25 mouse cellular contexts compared by ENCODE assay signal in genomic region chr14:47476266-47476665, GRCm38 (mm10). TPM values are rescaled to one million over a fixed set of nuclear protein-coding genes. Genes with fewer than 3 reads are reported as not detected.
A peak's percentile ranks its signal among the peaks of the same experiment; 100 is the strongest.
DNase-seq lines count a peak whose midpoint lies in the region; ATAC-seq and TF ChIP-seq lines count a peak whose summit lies in the region.
"Had no signal": no experiment of that assay in that cellular context is flagged by ENCODE, and none has a peak within 500 bp of the region (broad histone marks: within the 10 kb centered on the region; RNA-seq: fewer than 3 reads in every experiment).

No protein-coding gene starts in this region.

- WGBS in liver, embryonic 14.5 days (ENCODE audit: insufficient replicate concordance), result 82% methylated on average over 4 of the region's 4 CpGs

- H3K4me3 ChIP-seq in erythroblast, embryonic 14.5 days (replicated peaks), result peak overlapping the region; percentile 99
- H3K4me3 ChIP-seq in left cerebral cortex, adult 2 months, result no peak overlapping the region
- H3K4me3 ChIP-seq in liver, embryonic 14.5 days (ENCODE audit: insufficient read depth in 1 of 2, low read depth in 2 of 2, low read length in 2 of 2), result no peak overlapping the region
- H3K4me3 ChIP-seq: embryonic facial prominence, embryonic 12.5 days; forebrain, embryonic 13.5 days; heart, embryonic 10.5 days; heart, embryonic 15.5 days; hindbrain, embryonic 13.5 days had no signal

- H3K36me3 ChIP-seq in erythroblast, embryonic 14.5 days (ENCODE audit: control insufficient read depth), result peaks cover 68% of the 10 kb centered on the region
- peaks cover 12% of the 10 kb centered on the region for H3K36me3 ChIP-seq in liver, embryonic 14.5 days (replicated peaks; ENCODE audit: control insufficient read depth, insufficient read depth, low read depth)
- H3K36me3 ChIP-seq: embryonic facial prominence, embryonic 12.5 days; heart, embryonic 15.5 days; hindbrain, embryonic 13.5 days had no signal

- peaks cover 63% of the 10 kb centered on the region for H3K4me1 ChIP-seq in erythroblast, embryonic 14.5 days (ENCODE audit: control insufficient read depth)
- H3K4me1 ChIP-seq in liver, embryonic 14.5 days (replicated peaks; ENCODE audit: control insufficient read depth in 2 of 2, insufficient read depth in 2 of 2, low read length in 1 of 2), result peaks cover 19 to 23% of the 10 kb centered on the region in 2 experiments

- H3K9me3 ChIP-seq in erythroblast, embryonic 14.5 days (ENCODE audit: control insufficient read depth, low read length), result no peaks in the 10 kb centered on the region
- H3K9me3 ChIP-seq in liver, embryonic 14.5 days (ENCODE audit: control insufficient read depth, low read length), result no peaks in the 10 kb centered on the region
- H3K9me3 ChIP-seq: embryonic facial prominence, embryonic 12.5 days; forebrain, embryonic 13.5 days; G1E; heart, embryonic 10.5 days; heart, embryonic 15.5 days; hindbrain, embryonic 13.5 days had no signal

- TF ChIP-seq EP300 in liver, embryonic 14.5 days (IDR thresholded peaks at IDR 0.05; ENCODE audit: low read depth), result no peak

- H3K9ac ChIP-seq in liver, embryonic 14.5 days (replicated peaks), result no peak overlapping the region
- H3K9ac ChIP-seq: embryonic facial prominence, embryonic 12.5 days; forebrain, embryonic 13.5 days; forebrain, postnatal 0 days; heart, embryonic 15.5 days; hindbrain, embryonic 13.5 days had no signal

- ATAC-seq in erythroblast, adult 5-6 weeks (replicated peaks; ENCODE audit: low FRiP score, poor library complexity, severe bottlenecking), result no peak
- ATAC-seq in liver, embryonic 14.5 days (ENCODE audit: insufficient read depth), result no peak
- ATAC-seq: CD4-positive, CD25-positive, alpha-beta regulatory T cell, adult 4 months; forebrain, embryonic 13.5 days; forebrain, postnatal 0 days had no signal

- H3K4me2 ChIP-seq in liver, embryonic 14.5 days (ENCODE audit: low read depth), result 0 out of 2 replicates have a peak overlapping the region, but pooled peaks have one; percentile 15
- H3K4me2 ChIP-seq: embryonic facial prominence, embryonic 12.5 days; forebrain, embryonic 13.5 days; heart, embryonic 15.5 days; hindbrain, embryonic 13.5 days had no signal

- TF ChIP-seq CTCF in left cerebral cortex, adult 2 months (IDR thresholded peaks at IDR 0.05), result no peak
- no peak for TF ChIP-seq CTCF in liver, embryonic 14.5 days (IDR thresholded peaks at IDR 0.05; ENCODE audit: low read depth)

- H3K27ac ChIP-seq in left cerebral cortex, adult 2 months, result peak overlapping the region; percentile 57; the same call in 1 of the 2 replicates
- H3K27ac ChIP-seq in liver, embryonic 14.5 days, result no peak overlapping the region
- H3K27ac ChIP-seq: embryonic facial prominence, embryonic 12.5 days; forebrain, embryonic 13.5 days; heart, embryonic 10.5 days; heart, embryonic 15.5 days; hindbrain, embryonic 13.5 days had no signal

- DNase-seq in left cerebral cortex, adult 2 months (ENCODE audit: extremely low spot score in 1 of 2, low spot score in 2 of 2), result no peak
- no peak for DNase-seq in left cerebral cortex, adult 9 months (ENCODE audit: low spot score in 2 of 2)
- DNase-seq in liver, embryonic 14.5 days (ENCODE audit: low read depth in 3 of 3, low spot score in 3 of 3), result no peak
- DNase-seq in liver, result no peak
- DNase-seq in brain, adult 2 months (ENCODE audit: low read depth, low spot score), result peak; percentile 68
- DNase-seq: adrenal gland, adult 8-10 months; adrenal gland, postnatal 36 days; B cell, adult 2 months; cerebellum, adult 11 months; cerebellum, adult 9-10 months; cerebellum, postnatal 25 days; forebrain, postnatal 0 days; gastrocnemius, postnatal 36 days; heart, adult 11 months; heart, postnatal 14 days had no signal

- intact Hi-C loops in left cerebral cortex, adult 2 months (cut with DNase I), result no loop called here

- no peaks in the 10 kb centered on the region for H3K27me3 ChIP-seq in erythroblast, embryonic 14.5 days (ENCODE audit: control insufficient read depth)
- no peaks in the 10 kb centered on the region for H3K27me3 ChIP-seq in liver, embryonic 14.5 days (ENCODE audit: control insufficient read depth, insufficient read depth, low read length)
- H3K27me3 ChIP-seq: embryonic facial prominence, embryonic 12.5 days; forebrain, embryonic 13.5 days; heart, embryonic 15.5 days; hindbrain, embryonic 13.5 days had no signal

RNA-seq across cellular contexts. Expression of gene Fbxo34, which starts 26.0 kb away (rescaled TPM):
- 5.5 and 7.0 TPM in 2 replicates for polyA plus RNA-seq in erythroblast, embryonic 14.5 days (2012)
- total RNA-seq in erythroblast, adult 5-6 weeks (2015; ENCODE audit: low replicate concordance), result 153 and 163 TPM in 2 replicates
- total RNA-seq in erythroblast, adult 5-6 weeks (2017; ENCODE audit: low replicate concordance), result 302 and 381 TPM in 2 replicates
- total RNA-seq in left cerebral cortex, adult 2 months (2021), result 100 to 1,000 TPM in 1 of 2 experiments, 10 to 100 TPM in 1; 86.6 to 110 TPM
- polyA plus RNA-seq in liver, embryonic 14.5 days (2012; rRNA removed), result 20.2 and 24.4 TPM in 2 replicates
- polyA plus RNA-seq in liver, embryonic 14.5 days (2014; fragmentation: Nextera tagmentation; extraction: Ambion mirVana), result 33.4 and 37.1 TPM in 2 replicates

RNA-seq across cellular contexts. Expression of gene Dlgap5, which starts 58.1 kb away (rescaled TPM):
- 2.1 and 4.9 TPM in 2 replicates for polyA plus RNA-seq in erythroblast, embryonic 14.5 days (2012)
- 42.8 and 49.2 TPM in 2 replicates for total RNA-seq in erythroblast, adult 5-6 weeks (2015; ENCODE audit: low replicate concordance)
- 64.0 and 79.3 TPM in 2 replicates for total RNA-seq in erythroblast, adult 5-6 weeks (2017; ENCODE audit: low replicate concordance)
- total RNA-seq in left cerebral cortex, adult 2 months (2021), result under 1 TPM; 0.43 to 0.47 TPM
- polyA plus RNA-seq in liver, embryonic 14.5 days (2012; rRNA removed), result 35.3 and 42.5 TPM in 2 replicates
- polyA plus RNA-seq in liver, embryonic 14.5 days (2014; fragmentation: Nextera tagmentation; extraction: Ambion mirVana), result 46.2 and 51.4 TPM in 2 replicates
- total RNA-seq: gastrocnemius, adult 8-10 months had no signal

Comparison
In these comparisons a context has a peak if more than half of its experiments do, and no peak if none do; other contexts are left out.
1. RNA of gene Dlgap5, which starts 58.1 kb away (total RNA-seq): 42.8 to 79.3 TPM in erythroblast, adult 5-6 weeks; 0.43 to 0.47 TPM in left cerebral cortex, adult 2 months; every median in the first group is over 10 times any median in the second.